Mouse (Mus musculus) thymus, adult 2 months (tissue): ENCODE data around the gene Ube3c. TPM values are rescaled to one million over a fixed set of nuclear protein-coding genes. Genes with fewer than 3 reads are reported as not detected.
"Not testable (repeated sequence)": the region's sequence is repeated elsewhere in the genome, so short reads cannot be mapped to it uniquely, and the experiment has no call there.

Experiments
- DNase-seq: peaks from one replicate; pipeline ENCODE4 v3.0.0; 2021
- H3K27ac ChIP-seq: fragments of 200-500 bp; 2 replicates; pipeline ENCODE4 v1.5.1; 2012; ENCODE audit warnings: low read length, control low read depth; ENCODE audit not compliant: control insufficient read depth, insufficient read depth
- H3K27me3 ChIP-seq: fragments of 200-500 bp; 2 replicates; pipeline ENCODE4 v1.6.1; 2012; ENCODE audit warnings: mild to moderate bottlenecking, low read length, moderate library complexity, mixed read lengths; ENCODE audit not compliant: control insufficient read depth, insufficient read depth
- H3K36me3 ChIP-seq: fragments of 200-500 bp; 2 replicates; pipeline ENCODE4 v1.6.1; 2012; ENCODE audit warnings: mild to moderate bottlenecking, low read length, moderate library complexity; ENCODE audit not compliant: control insufficient read depth, insufficient read depth
- H3K4me1 ChIP-seq: fragments of 200-500 bp; replicated peaks from 2 replicates; pipeline ENCODE4 v1.6.1; 2012; ENCODE audit warnings: low read length; ENCODE audit not compliant: control insufficient read depth, insufficient read depth
- H3K4me3 ChIP-seq: fragments of 200-500 bp; 2 replicates; pipeline ENCODE4 v1.5.1; 2012; ENCODE audit warnings: mild to moderate bottlenecking, low read length, control low read depth, moderate library complexity; ENCODE audit not compliant: control insufficient read depth, insufficient read depth
- CTCF ChIP-seq: fragments of 200-500 bp; IDR thresholded peaks from 2 replicates; pipeline ENCODE4 v1.5.1; 2012; ENCODE audit warnings: mild to moderate bottlenecking, control low read depth, low read length, moderate library complexity, borderline replicate concordance; ENCODE audit not compliant: control insufficient read depth, poor library complexity, insufficient read depth; ENCODE audit errors: extremely low read depth
- POLR2A ChIP-seq: fragments of 200-500 bp; IDR thresholded peaks from 2 replicates; pipeline ENCODE4 v1.6.1; 2012; ENCODE audit warnings: mild to moderate bottlenecking, low read length, control low read depth, moderate library complexity; ENCODE audit not compliant: control insufficient read depth, poor library complexity, insufficient read depth; ENCODE audit errors: extremely low read depth
- WGBS: fragments of 180-500 bp; shearing (Covaris S2); methylation state at CpG from one replicate; pipeline ENCODE4 v1.1.7; 2018; 5-methylcytosine and 5-hydroxymethylcytosine counted together
- polyA plus RNA-seq: library from polyadenylated mRNA; depleted of rRNA; stranded (reverse); fragments of >200 nt; gene quantifications from 2 replicates; pipeline ENCODE4 v1.2.3, GENCODE M21; 2012

Gene Ube3c
- polyA plus RNA-seq, 1 experiment, result 16.4 TPM

GRCm38 (mm10) chr5:29631711-29632110 is 62.7 kb downstream of the Ube3c start:
- H3K27me3 ChIP-seq, result no peaks in the 10 kb centered on the region
- H3K36me3 ChIP-seq, result peaks cover 28% of the 10 kb centered on the region
- H3K4me3 ChIP-seq, result no peak overlapping the region
- no peak for DNase-seq
- TF ChIP-seq CTCF (no peak), POLR2A (no peak)
- H3K4me1 ChIP-seq, result no peaks in the 10 kb centered on the region
- 92% methylated on average over 3 of the region's 3 CpGs for WGBS
- no peak overlapping the region for H3K27ac ChIP-seq

DNA sequence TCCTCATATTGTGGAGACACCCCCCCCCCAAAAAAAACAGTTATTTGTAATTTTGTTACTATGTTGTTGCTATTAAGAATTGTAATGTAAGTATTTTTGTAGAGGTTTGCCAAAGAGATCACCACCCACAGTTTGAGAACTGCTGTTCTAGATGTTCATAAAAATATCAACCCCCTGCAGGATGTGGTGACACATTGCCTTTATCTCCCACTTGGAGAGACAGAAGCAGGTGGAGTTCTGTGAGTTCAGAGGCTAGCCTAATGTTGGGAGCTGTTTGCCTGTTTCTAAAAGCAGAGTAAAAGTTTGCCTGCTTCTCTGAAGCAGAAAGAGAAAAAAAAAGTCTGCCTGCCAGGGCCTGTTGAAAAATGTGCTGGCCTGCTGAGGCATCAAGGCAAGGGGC is 67.3 kb downstream of the Ube3c start:
- Histone ChIP-seq H3K27ac (no peak overlapping the region), H3K36me3 (peaks cover 38% of the 10 kb centered on the region), H3K4me1 (no peaks in the 10 kb centered on the region), H3K27me3 (no peaks in the 10 kb centered on the region), H3K4me3 (no peak overlapping the region)
- DNase-seq, result no peak
- no peak for TF ChIP-seq CTCF
- TF ChIP-seq POLR2A, result no peak

DNA sequence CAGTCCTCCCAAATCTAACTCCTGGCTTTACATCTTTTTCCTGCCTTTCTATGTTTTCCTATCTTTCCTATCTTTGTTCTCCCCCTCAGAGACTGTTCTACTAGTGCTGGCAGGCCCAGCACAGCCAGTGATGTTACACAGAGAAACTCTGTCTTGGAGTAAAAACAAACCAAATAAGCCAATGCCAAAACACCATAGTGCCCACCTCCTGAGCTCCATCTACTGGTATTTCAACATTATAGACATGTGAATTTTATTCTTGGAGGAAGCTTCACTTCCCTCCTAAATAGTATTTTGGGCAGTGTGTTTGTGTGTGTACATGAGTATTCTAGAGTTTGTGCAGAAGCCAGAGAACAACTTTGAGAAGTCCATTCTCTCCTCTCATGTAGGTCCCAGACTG is 67.8 kb downstream of the Ube3c start:
- Histone ChIP-seq H3K4me1 (no peaks in the 10 kb centered on the region), H3K4me3 (no peak overlapping the region), H3K27ac (no peak overlapping the region), H3K27me3 (no peaks in the 10 kb centered on the region), H3K36me3 (peaks cover 38% of the 10 kb centered on the region)
- DNase-seq, result no peak
- TF ChIP-seq CTCF (no peak), POLR2A (no peak)

GRCm38 (mm10) chr5:29641124-29641884 is 72.3 kb downstream of the Ube3c start:
- TF ChIP-seq POLR2A (no peak), CTCF (no peak)
- peaks cover 23% of the 10 kb centered on the region; the same call in 1 of the 2 replicates for H3K36me3 ChIP-seq
- WGBS, result 93% methylated on average over 7 of the region's 7 CpGs

DNA sequence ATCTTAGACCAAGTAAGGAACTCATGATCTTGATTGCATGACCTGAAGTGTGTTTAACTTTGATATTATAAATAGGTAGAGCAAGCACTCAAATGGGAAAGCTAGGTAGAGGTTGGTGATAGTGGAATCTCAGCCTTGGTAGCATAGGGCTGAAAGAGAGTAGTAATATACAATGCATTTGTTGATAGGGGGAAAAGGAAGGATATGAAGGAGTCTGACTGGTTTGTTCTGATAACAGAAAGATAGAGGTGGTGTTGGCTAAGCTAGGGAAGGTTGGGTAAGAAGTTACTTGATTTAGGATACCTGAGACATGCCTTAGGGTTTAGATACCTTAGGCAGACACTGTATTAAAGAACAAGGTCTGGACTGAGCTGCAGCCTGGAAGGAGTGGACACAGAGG is 82.7 kb downstream of the Ube3c start:
- TF ChIP-seq POLR2A (no peak), CTCF (no peak)
- DNase-seq, result no peak
- H3K36me3 ChIP-seq, result peaks cover 8% of the 10 kb centered on the region

More at GRCm38 (mm10) chr5:29641124-29641884, 72.3 kb downstream of the Ube3c start:
- no peak overlapping the region for H3K27ac ChIP-seq
- no peaks in the 10 kb centered on the region for H3K27me3 ChIP-seq
- no peak for DNase-seq
- H3K4me1 ChIP-seq, result no peaks in the 10 kb centered on the region
- no peak overlapping the region for H3K4me3 ChIP-seq

GRCm38 (mm10) chr5:29657590-29658339 is 88.7 kb downstream of the Ube3c start:
- WGBS, result 97% methylated on average over 3 of the region's 3 CpGs
- TF ChIP-seq CTCF (no peak), POLR2A (no peak)
- Histone ChIP-seq H3K27me3 (no peaks in the 10 kb centered on the region), H3K36me3 (peaks cover 16% of the 10 kb centered on the region), H3K27ac (no peak overlapping the region), H3K4me3 (no peak overlapping the region), H3K4me1 (no peaks in the 10 kb centered on the region)
- no peak for DNase-seq

More for the DNA sequence above, 82.7 kb downstream of the Ube3c start:
- Histone ChIP-seq H3K4me3 (no peak overlapping the region), H3K27ac (no peak overlapping the region), H3K4me1 (no peaks in the 10 kb centered on the region), H3K27me3 (no peaks in the 10 kb centered on the region)

DNA sequence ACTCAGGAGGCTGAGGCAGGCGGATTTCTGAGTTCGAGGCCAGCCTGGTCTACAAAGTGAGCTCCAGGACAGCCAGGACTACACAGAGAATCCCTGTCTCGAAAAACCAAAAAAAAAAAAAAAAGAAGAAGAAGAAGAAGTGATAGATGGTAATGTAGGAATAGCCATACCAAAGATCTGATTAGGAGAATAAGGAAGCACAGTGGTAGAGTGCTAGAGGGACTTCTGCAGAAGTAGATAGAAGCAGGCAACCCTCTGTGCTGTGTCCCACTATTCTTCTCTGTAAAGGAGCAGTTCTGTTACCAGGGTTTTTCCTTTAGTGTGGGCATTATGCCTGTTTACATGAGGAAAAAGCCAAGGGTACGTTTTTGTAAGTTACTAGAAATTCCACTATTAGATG is 92.2 kb downstream of the Ube3c start:
- not testable (repeated sequence) for H3K4me1 ChIP-seq, H3K27me3 ChIP-seq, H3K4me3 ChIP-seq, H3K27ac ChIP-seq, DNase-seq
- WGBS, result 95% methylated on average over 4 of the region's 4 CpGs
- peaks cover 41% of the 10 kb centered on the region for H3K36me3 ChIP-seq
